Mouse (Mus musculus) embryonic facial prominence, embryonic 12.5 days (tissue): ENCODE results near the gene Sp1. TPM values are rescaled to one million over a fixed set of nuclear protein-coding genes. Genes with fewer than 3 reads are reported as not detected.

ENCODE experiments used
- ATAC-seq: fragments of 200-750 bp; cut with Nextera tagmentation; 2 replicates; pipeline ENCODE4 v1.8.0; 2017; ENCODE audit not compliant: insufficient number of reproducible peaks, insufficient read depth, low FRiP score, low TSS enrichment
- H3K27ac ChIP-seq: fragments of 300-500 bp; sonication (generic); 2 replicates; pipeline ENCODE4 v1.5.1; 2016; ENCODE audit warnings: mild to moderate bottlenecking
- H3K27me3 ChIP-seq: fragments of 300-500 bp; sonication (generic); 2 replicates; pipeline ENCODE4 v1.6.1; 2016; ENCODE audit warnings: mild to moderate bottlenecking, moderate library complexity
- H3K36me3 ChIP-seq: fragments of 300-500 bp; sonication (generic); 2 replicates; pipeline ENCODE4 v1.6.1; 2016; ENCODE audit warnings: mild to moderate bottlenecking
- H3K4me1 ChIP-seq: fragments of 300-500 bp; sonication (generic); 2 replicates; pipeline ENCODE4 v1.6.1; 2016
- H3K4me2 ChIP-seq: fragments of 300-500 bp; sonication (generic); replicated peaks from 2 replicates; pipeline ENCODE4 v1.6.1; 2016; ENCODE audit warnings: mild to moderate bottlenecking, moderate library complexity
- H3K4me3 ChIP-seq: fragments of 300-500 bp; sonication (generic); 2 replicates; pipeline ENCODE4 v1.5.1; 2016; ENCODE audit warnings: mild to moderate bottlenecking
- H3K9ac ChIP-seq: fragments of 300-500 bp; sonication (generic); 2 replicates; pipeline ENCODE4 v1.6.1; 2016; ENCODE audit warnings: mild to moderate bottlenecking, moderate library complexity
- H3K9me3 ChIP-seq: fragments of 300-500 bp; sonication (generic); 2 replicates; pipeline ENCODE4 v1.6.1; 2016; ENCODE audit warnings: mild to moderate bottlenecking, moderate library complexity
- WGBS: fragments of 180-500 bp; shearing (Covaris S2); methylation state at CpG from one replicate; pipeline ENCODE4 v1.1.7; 2016; 5-methylcytosine and 5-hydroxymethylcytosine counted together
- polyA plus RNA-seq: library from polyadenylated mRNA; unstranded; fragments of >200 nt; fragmentation: Nextera tagmentation; extraction: Ambion mirVana; gene quantifications from 2 replicates; pipeline ENCODE4 v1.2.1, GENCODE M21; 2016

Gene Sp1
- polyA plus RNA-seq, 1 experiment from 2014 or later, result 12.0 TPM

DNA sequence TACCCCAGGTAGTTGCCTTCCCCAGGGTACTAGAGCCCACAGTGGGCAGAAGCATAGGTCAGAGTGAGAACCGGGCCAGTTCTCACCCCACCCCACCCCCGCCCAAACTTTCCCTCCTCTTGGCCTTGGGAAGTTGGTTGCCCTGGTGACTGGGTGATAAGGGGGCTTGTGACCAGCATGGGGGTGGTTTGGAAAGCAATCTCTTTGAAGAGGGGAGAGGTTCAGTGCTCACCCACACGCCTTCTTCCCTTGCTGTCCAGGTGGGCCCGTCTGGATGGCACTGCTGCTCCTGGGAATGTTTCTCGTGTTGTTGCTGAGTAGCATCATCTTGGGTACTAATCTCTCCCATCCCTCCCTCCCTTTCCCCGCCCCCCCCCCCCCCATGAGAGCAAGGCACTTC lies 40.5 kb downstream of the Sp1 start:
- Histone ChIP-seq H3K27me3 (no peaks in the 10 kb centered on the region), H3K9ac (no peak overlapping the region), H3K4me1 (no peaks in the 10 kb centered on the region), H3K27ac (no peak overlapping the region), H3K9me3 (no peaks in the 10 kb centered on the region), H3K4me3 (no peak overlapping the region), H3K36me3 (no peaks in the 10 kb centered on the region), H3K4me2 (no peak overlapping the region)
- ATAC-seq, result no peak
- 61% methylated on average over 5 of the region's 6 CpGs for WGBS

DNA sequence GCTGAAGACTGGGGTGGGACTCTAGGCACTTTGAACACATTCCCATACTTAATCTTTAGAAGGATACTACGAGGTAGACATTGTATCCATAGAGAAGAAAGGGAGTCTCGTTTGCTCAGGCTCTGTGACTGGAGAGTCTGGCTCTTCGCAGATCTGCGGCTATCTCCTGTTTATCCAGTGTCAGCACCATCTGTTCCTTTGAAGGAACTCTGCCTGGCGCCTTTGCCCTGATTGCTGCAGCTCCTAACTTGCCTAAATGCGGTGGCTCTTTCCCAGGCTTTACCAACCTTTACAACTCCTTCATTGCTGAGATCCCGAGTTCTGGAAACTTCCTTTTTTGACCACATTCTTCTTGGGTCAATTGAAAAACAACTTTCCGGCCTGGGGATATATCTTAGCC lies 43.4 kb downstream of the Sp1 start:
- Histone ChIP-seq H3K9me3 (no peaks in the 10 kb centered on the region), H3K4me2 (no peak overlapping the region), H3K4me1 (no peaks in the 10 kb centered on the region), H3K27me3 (no peaks in the 10 kb centered on the region), H3K36me3 (no peaks in the 10 kb centered on the region), H3K9ac (no peak overlapping the region), H3K27ac (no peak overlapping the region), H3K4me3 (no peak overlapping the region)
- ATAC-seq, result no peak
- WGBS, result 67% methylated on average over 8 of the region's 8 CpGs

DNA sequence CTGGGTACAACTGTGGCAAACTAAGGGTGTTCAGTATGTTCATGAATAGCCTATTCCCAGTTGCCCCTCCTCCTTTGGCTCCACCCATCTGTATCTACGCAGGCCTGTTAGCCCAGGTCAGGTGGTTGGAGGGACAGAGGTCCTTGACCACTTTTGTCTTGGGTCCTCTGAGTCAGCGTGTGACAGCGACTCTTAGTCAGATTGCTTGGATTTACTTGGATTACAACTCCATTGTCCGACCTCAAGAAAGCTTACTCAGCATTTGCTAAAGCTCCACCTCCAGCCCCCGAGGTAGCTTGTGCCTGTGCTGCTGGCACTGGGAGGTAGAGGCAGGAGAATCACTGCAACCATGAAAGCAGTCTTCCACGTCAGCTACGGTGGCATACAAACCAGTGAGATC lies 45.0 kb downstream of the Sp1 start:
- no peak overlapping the region for H3K9ac ChIP-seq
- no peaks in the 10 kb centered on the region for H3K27me3 ChIP-seq
- no peaks in the 10 kb centered on the region for H3K9me3 ChIP-seq
- ATAC-seq, result no peak
- H3K4me3 ChIP-seq, result no peak overlapping the region
- 35% methylated on average over 7 of the region's 7 CpGs for WGBS
- no peak overlapping the region for H3K4me2 ChIP-seq
- no peak overlapping the region for H3K27ac ChIP-seq
- no peaks in the 10 kb centered on the region for H3K4me1 ChIP-seq
- no peaks in the 10 kb centered on the region for H3K36me3 ChIP-seq

DNA sequence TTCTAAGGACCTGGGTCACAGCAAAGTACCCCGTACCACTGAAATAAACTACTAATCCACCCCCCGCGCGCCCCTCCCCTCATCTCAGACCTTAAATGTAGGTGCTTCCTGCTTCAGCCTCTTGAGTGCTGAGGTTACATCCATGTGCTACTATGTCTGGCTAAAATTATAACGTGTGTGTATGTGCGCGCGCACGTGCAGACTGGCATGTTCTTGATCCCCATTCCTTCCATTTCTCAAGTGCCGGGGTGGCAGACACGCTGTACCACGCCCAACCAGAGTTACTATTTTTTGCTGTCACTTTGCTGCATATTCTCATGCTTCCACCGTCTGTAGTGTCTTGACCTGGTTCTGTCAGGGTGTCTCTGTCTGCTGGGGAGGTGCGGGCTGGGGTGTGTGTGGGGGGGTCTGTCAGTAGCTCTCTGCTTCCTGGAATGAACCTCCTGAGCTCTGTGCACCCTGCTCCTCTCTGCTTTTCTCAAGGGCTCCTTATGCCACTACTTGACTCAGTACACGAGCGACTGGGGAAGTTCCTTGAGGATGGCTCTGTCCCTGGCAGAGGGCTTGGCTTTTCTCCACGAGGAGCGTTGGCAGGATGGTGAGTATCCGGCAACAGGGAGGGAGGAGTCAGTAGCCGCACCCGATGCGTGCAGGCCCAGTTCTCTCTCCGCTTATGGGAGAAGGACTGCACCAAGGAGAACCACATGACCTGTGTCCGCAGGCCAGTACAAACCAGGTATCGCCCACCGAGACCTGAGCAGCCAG lies 45.9 kb downstream of the Sp1 start:
- no peaks in the 10 kb centered on the region for H3K4me1 ChIP-seq
- no peaks in the 10 kb centered on the region for H3K27me3 ChIP-seq
- no peaks in the 10 kb centered on the region for H3K9me3 ChIP-seq
- no peaks in the 10 kb centered on the region for H3K36me3 ChIP-seq
- WGBS, result 77% methylated on average over 26 of the region's 26 CpGs
- H3K4me2 ChIP-seq, result no peak overlapping the region
- H3K4me3 ChIP-seq, result no peak overlapping the region
- H3K9ac ChIP-seq, result no peak overlapping the region
- H3K27ac ChIP-seq, result no peak overlapping the region
- ATAC-seq, result no peak

DNA sequence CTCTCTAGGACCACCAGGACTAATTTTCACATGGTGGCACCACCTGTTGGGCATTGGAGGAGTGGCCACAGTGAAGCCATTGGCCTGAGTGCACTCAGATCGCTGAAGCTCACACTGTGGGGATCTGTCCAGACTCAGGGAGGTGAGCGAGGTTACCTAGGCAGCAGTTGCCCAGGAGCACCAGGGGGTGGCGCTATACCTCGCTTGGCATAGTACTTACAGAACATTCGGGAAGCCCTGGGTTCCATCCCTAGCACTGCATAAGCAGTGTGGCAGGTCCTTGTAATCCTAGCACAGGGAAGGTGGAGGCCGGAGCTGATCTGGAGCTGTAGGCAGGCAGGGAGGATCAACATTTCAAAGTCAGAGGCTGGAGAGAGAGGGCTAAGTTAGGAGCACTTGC lies 50.0 kb downstream of the Sp1 start:
- H3K4me2 ChIP-seq, result no peak overlapping the region
- ATAC-seq, result no peak
- 30% methylated on average over 6 of the region's 6 CpGs for WGBS

DNA sequence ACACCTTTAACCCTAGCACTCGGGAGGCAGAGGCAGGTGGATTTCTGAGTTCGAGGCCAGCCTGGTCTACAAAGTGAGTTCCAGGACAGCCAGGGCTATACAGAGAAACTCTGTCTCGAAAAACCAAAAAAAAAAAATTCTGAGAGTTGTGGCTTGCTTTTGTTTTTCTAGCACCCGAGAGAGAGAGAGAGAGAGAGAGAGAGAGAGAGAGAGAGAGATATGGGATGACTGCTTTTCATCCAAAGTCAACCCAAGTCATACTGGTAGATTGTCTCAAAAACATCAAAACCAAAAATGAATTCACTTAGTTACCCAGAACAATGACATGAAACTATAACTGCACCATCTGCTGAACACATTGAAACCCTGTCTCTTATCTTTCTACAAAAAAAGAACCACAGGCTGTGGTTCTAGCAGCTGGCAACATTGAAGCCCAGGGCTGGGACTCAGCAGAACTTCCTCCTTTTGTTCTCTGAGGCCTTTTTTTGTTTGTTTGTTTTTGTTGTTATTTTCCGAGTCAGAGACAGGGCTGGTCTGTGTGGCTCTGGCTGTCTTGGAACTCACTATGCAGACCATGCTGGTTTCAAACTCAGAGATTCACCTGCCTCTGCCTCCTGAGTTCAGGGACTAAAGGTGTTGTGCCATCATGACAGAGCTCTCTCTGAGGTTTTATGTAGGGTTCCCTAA lies 52.2 kb downstream of the Sp1 start:
- H3K27me3 ChIP-seq, result no peaks in the 10 kb centered on the region
- H3K36me3 ChIP-seq, result no peaks in the 10 kb centered on the region
- H3K27ac ChIP-seq, result no peak overlapping the region
- no peak overlapping the region for H3K9ac ChIP-seq
- peak overlapping the region; percentile 59 for H3K4me2 ChIP-seq
- WGBS, result 73% methylated on average over 5 of the region's 5 CpGs
- no peak for ATAC-seq
- no peaks in the 10 kb centered on the region for H3K9me3 ChIP-seq
- peaks cover 5% of the 10 kb centered on the region; the same call in 1 of the 2 replicates for H3K4me1 ChIP-seq
- H3K4me3 ChIP-seq, result no peak overlapping the region

More for the DNA sequence above, 50.0 kb downstream of the Sp1 start:
- no peak overlapping the region for H3K9ac ChIP-seq
- no peaks in the 10 kb centered on the region for H3K9me3 ChIP-seq
- H3K36me3 ChIP-seq, result no peaks in the 10 kb centered on the region
- H3K27me3 ChIP-seq, result no peaks in the 10 kb centered on the region
- H3K4me1 ChIP-seq, result peaks cover 5% of the 10 kb centered on the region; the same call in 1 of the 2 replicates
- no peak overlapping the region for H3K4me3 ChIP-seq
- no peak overlapping the region for H3K27ac ChIP-seq

DNA sequence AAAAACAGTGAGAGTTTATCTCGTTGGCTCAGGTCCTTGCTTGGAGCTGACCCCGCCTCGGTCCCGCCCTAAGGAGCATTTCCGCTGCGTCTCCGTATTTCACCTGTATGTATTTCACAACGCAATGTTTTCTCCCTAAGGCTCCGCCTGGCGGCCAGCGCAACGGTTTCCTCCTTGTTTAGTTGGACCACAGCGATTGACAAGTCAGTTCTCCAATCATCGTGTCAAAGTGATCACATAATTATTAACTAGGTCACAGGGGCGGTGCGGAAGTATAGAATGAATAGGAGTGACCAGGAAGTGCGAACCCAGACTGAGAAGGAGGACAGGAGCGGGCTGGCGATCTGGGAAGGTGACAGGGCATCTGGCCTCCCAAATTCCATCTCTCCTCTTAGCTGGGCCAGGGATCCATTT lies 53.0 kb downstream of the Sp1 start, which contains the start of gene Prr13:
Gene Prr13 (plus strand): TSS at position 125 of the 414 bp plus-strand sequence.
- Histone ChIP-seq H3K27me3 (no peaks in the 10 kb centered on the region), H3K9ac (peak within 1 kb of the TSS; percentile 20; the same call in 1 of the 2 replicates), H3K9me3 (no peaks in the 10 kb centered on the region), H3K36me3 (no peaks in the 10 kb centered on the region), H3K4me2 (peak within 1 kb of the TSS; percentile 59), H3K4me1 (peaks cover 5% of the 10 kb centered on the region; the same call in 1 of the 2 replicates), H3K27ac (no peak within 1 kb of the TSS), H3K4me3 (peak within 1 kb of the TSS; percentile 34)
- under 1% methylated on average over 19 of the region's 19 CpGs for WGBS
- ATAC-seq, result peak; percentile 68

DNA sequence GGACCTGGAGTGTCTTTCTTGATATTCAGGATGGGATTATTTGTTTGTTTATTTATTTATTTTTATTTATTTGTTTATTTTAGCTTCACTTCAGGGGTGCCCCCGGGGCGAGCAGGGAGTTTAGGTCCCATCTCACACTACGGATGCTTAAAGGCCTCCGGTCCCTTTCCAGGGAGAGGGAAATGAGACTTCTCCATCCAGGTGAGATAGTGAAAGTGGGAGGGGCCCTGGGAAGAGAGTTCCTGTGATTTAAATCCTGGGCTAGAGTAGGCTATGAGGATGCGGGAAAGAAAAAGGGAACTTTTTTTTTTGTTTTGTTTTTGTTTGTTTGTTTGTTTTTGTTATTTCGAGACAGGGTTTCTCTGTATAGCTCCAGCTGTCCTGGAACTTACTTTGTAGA lies 53.4 kb downstream of the Sp1 start:
- Histone ChIP-seq H3K36me3 (no peaks in the 10 kb centered on the region), H3K9me3 (no peaks in the 10 kb centered on the region), H3K4me2 (peak overlapping the region; percentile 59), H3K4me3 (peak overlapping the region; percentile 34), H3K27ac (no peak overlapping the region), H3K4me1 (peaks cover 5% of the 10 kb centered on the region; the same call in 1 of the 2 replicates), H3K9ac (no peak overlapping the region; the same call in 1 of the 2 replicates), H3K27me3 (no peaks in the 10 kb centered on the region)
- 29% methylated on average over 6 of the region's 6 CpGs for WGBS
- no peak for ATAC-seq

DNA sequence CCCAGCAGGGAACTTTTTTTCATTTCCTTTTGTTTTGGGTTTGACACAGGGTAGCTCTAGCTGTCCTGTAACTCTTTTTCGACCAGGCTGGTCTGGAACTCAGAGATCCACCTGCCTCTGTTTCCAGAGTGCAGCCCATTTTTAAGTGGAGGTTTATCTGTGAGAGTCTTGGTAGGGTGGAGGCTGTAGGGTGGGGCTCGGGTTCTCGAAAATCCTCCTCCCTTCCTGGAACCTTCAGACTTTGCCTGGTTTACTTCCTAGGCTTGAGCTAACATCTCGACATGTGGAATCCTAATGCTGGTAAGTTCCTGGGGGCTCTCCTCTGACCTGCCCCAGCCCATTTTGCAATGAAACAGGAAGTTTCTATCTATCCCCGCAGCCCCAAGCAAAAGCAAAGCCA lies 53.9 kb downstream of the Sp1 start:
- H3K9me3 ChIP-seq, result no peaks in the 10 kb centered on the region

DNA sequence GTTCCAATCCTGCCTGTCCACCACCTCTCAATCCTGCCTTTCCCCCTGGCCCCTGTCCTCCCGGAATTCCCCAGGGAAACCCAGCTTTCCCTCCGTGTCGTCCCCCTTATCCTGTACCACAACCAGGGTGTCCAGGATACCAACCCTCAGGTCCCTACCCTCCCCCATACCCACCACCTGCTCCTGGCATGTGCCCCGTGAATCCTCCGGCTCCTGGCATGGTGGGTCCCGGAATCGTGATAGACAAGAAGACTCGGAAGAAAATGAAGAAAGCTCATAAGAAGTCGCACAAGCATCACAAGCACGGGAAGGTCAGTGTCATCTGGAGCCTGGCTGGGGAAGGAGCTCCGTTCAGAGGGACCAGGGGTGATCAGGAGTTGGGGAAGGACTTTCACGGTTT lies 54.5 kb downstream of the Sp1 start:
- no peaks in the 10 kb centered on the region for H3K36me3 ChIP-seq
- no peaks in the 10 kb centered on the region for H3K9me3 ChIP-seq
- H3K4me3 ChIP-seq, result no peak overlapping the region
- H3K9ac ChIP-seq, result no peak overlapping the region
- no peak overlapping the region for H3K27ac ChIP-seq
- 80% methylated on average over 12 of the region's 12 CpGs for WGBS
- H3K4me2 ChIP-seq, result no peak overlapping the region
- H3K4me1 ChIP-seq, result peaks cover 5% of the 10 kb centered on the region; the same call in 1 of the 2 replicates
- H3K27me3 ChIP-seq, result no peaks in the 10 kb centered on the region
- no peak for ATAC-seq

More for the DNA sequence above, 53.9 kb downstream of the Sp1 start:
- Histone ChIP-seq H3K27me3 (no peaks in the 10 kb centered on the region), H3K4me1 (peaks cover 5% of the 10 kb centered on the region; the same call in 1 of the 2 replicates), H3K4me3 (0 out of 2 replicates have a peak overlapping the region, but pooled peaks have one; percentile 34), H3K36me3 (no peaks in the 10 kb centered on the region), H3K4me2 (peak overlapping the region; percentile 59; the same call in 1 of the 2 replicates), H3K27ac (no peak overlapping the region), H3K9ac (no peak overlapping the region)
- no peak for ATAC-seq
- WGBS, result 59% methylated on average over 5 of the region's 5 CpGs

DNA sequence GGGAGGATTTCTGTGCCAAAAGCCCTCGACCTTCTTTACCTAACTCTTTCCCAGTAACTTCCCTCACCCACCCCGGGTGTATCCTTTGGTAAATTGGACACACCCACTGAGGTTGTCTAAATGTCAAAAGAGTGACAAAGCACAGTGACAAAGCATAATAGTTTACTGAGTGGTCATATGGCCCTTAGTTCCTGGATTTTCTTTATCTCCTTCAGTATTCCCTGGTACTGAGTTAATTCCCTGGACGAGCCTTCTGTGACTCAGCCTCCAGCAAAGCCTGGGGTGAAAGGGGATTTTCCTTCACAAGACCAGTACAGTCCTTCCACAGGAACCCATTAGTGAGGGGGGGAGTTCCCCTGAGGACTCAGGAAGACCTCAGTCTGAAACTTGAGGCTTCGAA lies 55.0 kb downstream of the Sp1 start:
- H3K4me2 ChIP-seq, result no peak overlapping the region
- no peak for ATAC-seq
- H3K9ac ChIP-seq, result no peak overlapping the region
- no peaks in the 10 kb centered on the region for H3K27me3 ChIP-seq
- no peaks in the 10 kb centered on the region for H3K36me3 ChIP-seq
- 70% methylated on average over 4 of the region's 4 CpGs for WGBS
- H3K4me3 ChIP-seq, result no peak overlapping the region
- peaks cover 5% of the 10 kb centered on the region; the same call in 1 of the 2 replicates for H3K4me1 ChIP-seq
- H3K27ac ChIP-seq, result no peak overlapping the region
- no peaks in the 10 kb centered on the region for H3K9me3 ChIP-seq
